Mouse (Mus musculus): ENCODE measurements at regions not wholly inside any gene's neighbourhood (a gene's known extent, or its start where the extent isn't known, plus 50 kb on each side); places are given as distances from the start of the nearest gene placed in this dataset.

- DNase-seq (ENCODE audit: low spot score): no peak
- no peak for ATAC-seq (ENCODE audit: extremely low read depth, insufficient number of reproducible peaks, low FRiP score, poor library complexity, severe bottlenecking)
- Histone ChIP-seq H3K36me3 (replicated peaks) (no peaks in the 10 kb centered on the region), H3K9me3 (replicated peaks) (peaks cover 66% of the 10 kb centered on the region), H3K27me3 (ENCODE audit: insufficient read depth, low read length) (no peaks in the 10 kb centered on the region), H3K4me1 (ENCODE audit: insufficient read depth, low read depth, low read length) (no peaks in the 10 kb centered on the region), H3K4me3 (ENCODE audit: low read depth, low read length) (no peak overlapping the region)
- TF ChIP-seq TAL1 (conservative IDR thresholded peaks at IDR 0.05; ENCODE audit: low read depth, low read length) (no peak), GATA1 (IDR thresholded peaks at IDR 0.05; ENCODE audit: borderline replicate concordance, low read length) (no peak), GATA2 (IDR thresholded peaks at IDR 0.05; ENCODE audit: borderline replicate concordance, low read depth, low read length) (no peak), POLR2AphosphoS5 (IDR thresholded peaks at IDR 0.05; ENCODE audit: insufficient replicate concordance, low read depth, low read length) (no peak), CTCF (IDR thresholded peaks at IDR 0.05; ENCODE audit: low read depth, low read length) (no peak)
Observed at GRCm38 (mm10) chr8:103902516-103902915, 198.9 kb upstream of the Cdh5 start.

DNA sequence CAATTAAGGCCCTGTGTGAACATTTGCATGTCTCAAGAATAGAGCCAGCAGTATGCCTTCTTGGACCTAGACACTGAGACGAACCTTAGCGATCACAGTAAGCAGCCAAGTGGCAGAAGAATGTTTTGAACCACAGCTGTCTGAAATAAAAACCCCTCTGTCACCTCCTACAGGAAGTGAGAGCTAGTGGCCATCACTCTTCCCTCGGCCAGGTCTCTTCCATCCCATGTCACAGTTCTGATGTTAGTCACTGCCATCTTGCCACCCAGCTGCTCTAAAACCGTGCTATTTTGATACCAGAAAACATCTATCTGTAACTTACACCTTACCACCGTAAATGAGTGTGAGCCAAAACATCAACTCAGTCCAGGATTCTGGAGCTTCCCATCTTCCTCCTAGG lies 197.8 kb upstream of the Cdh5 start:
- Histone ChIP-seq H3K4me1 (ENCODE audit: insufficient read depth, low read depth, low read length) (no peaks in the 10 kb centered on the region), H3K4me3 (ENCODE audit: low read depth, low read length) (no peak overlapping the region), H3K36me3 (replicated peaks) (no peaks in the 10 kb centered on the region), H3K9me3 (replicated peaks) (peaks cover 71% of the 10 kb centered on the region), H3K27me3 (ENCODE audit: insufficient read depth, low read length) (no peaks in the 10 kb centered on the region)
- DNase-seq (ENCODE audit: low spot score) (no peak), ATAC-seq (ENCODE audit: extremely low read depth, insufficient number of reproducible peaks, low FRiP score, poor library complexity, severe bottlenecking) (no peak)
- TF ChIP-seq GATA2 (IDR thresholded peaks at IDR 0.05; ENCODE audit: borderline replicate concordance, low read depth, low read length) (no peak), TAL1 (conservative IDR thresholded peaks at IDR 0.05; ENCODE audit: low read depth, low read length) (no peak), GATA1 (IDR thresholded peaks at IDR 0.05; ENCODE audit: borderline replicate concordance, low read length) (no peak), POLR2AphosphoS5 (IDR thresholded peaks at IDR 0.05; ENCODE audit: insufficient replicate concordance, low read depth, low read length) (no peak), CTCF (IDR thresholded peaks at IDR 0.05; ENCODE audit: low read depth, low read length) (no peak)

GRCm38 (mm10) chr8:103907662-103908061 lies 193.8 kb upstream of the Cdh5 start:
- TF ChIP-seq POLR2AphosphoS5 (IDR thresholded peaks at IDR 0.05; ENCODE audit: insufficient replicate concordance, low read depth, low read length) (no peak), TAL1 (conservative IDR thresholded peaks at IDR 0.05; ENCODE audit: low read depth, low read length) (no peak), GATA2 (IDR thresholded peaks at IDR 0.05; ENCODE audit: borderline replicate concordance, low read depth, low read length) (no peak), CTCF (IDR thresholded peaks at IDR 0.05; ENCODE audit: low read depth, low read length) (no peak), GATA1 (IDR thresholded peaks at IDR 0.05; ENCODE audit: borderline replicate concordance, low read length) (no peak)
- H3K9me3 ChIP-seq (replicated peaks): peaks cover 78% of the 10 kb centered on the region
- H3K4me1 ChIP-seq (ENCODE audit: insufficient read depth, low read depth, low read length): no peaks in the 10 kb centered on the region
- ATAC-seq (ENCODE audit: extremely low read depth, insufficient number of reproducible peaks, low FRiP score, poor library complexity, severe bottlenecking) (no peak), DNase-seq (ENCODE audit: low spot score) (no peak)
- H3K4me3 ChIP-seq (ENCODE audit: low read depth, low read length): no peak overlapping the region
- no peaks in the 10 kb centered on the region for H3K36me3 ChIP-seq (replicated peaks)
- no peaks in the 10 kb centered on the region for H3K27me3 ChIP-seq (ENCODE audit: insufficient read depth, low read length)

GRCm38 (mm10) chr8:103911287-103912015 lies 190.0 kb upstream of the Cdh5 start:
- ATAC-seq (ENCODE audit: extremely low read depth, insufficient number of reproducible peaks, low FRiP score, poor library complexity, severe bottlenecking): no peak
- DNase-seq (ENCODE audit: low spot score): no peak
- H3K4me3 ChIP-seq (ENCODE audit: low read depth, low read length): no peak overlapping the region
- TF ChIP-seq GATA2 (IDR thresholded peaks at IDR 0.05; ENCODE audit: borderline replicate concordance, low read depth, low read length) (no peak), TAL1 (conservative IDR thresholded peaks at IDR 0.05; ENCODE audit: low read depth, low read length) (no peak), CTCF (IDR thresholded peaks at IDR 0.05; ENCODE audit: low read depth, low read length) (no peak), POLR2AphosphoS5 (IDR thresholded peaks at IDR 0.05; ENCODE audit: insufficient replicate concordance, low read depth, low read length) (no peak), GATA1 (IDR thresholded peaks at IDR 0.05; ENCODE audit: borderline replicate concordance, low read length) (no peak)
- H3K36me3 ChIP-seq (replicated peaks): no peaks in the 10 kb centered on the region
- H3K4me1 ChIP-seq (ENCODE audit: insufficient read depth, low read depth, low read length): no peaks in the 10 kb centered on the region
- no peaks in the 10 kb centered on the region for H3K27me3 ChIP-seq (ENCODE audit: insufficient read depth, low read length)
- peaks cover 73% of the 10 kb centered on the region for H3K9me3 ChIP-seq (replicated peaks)

DNA sequence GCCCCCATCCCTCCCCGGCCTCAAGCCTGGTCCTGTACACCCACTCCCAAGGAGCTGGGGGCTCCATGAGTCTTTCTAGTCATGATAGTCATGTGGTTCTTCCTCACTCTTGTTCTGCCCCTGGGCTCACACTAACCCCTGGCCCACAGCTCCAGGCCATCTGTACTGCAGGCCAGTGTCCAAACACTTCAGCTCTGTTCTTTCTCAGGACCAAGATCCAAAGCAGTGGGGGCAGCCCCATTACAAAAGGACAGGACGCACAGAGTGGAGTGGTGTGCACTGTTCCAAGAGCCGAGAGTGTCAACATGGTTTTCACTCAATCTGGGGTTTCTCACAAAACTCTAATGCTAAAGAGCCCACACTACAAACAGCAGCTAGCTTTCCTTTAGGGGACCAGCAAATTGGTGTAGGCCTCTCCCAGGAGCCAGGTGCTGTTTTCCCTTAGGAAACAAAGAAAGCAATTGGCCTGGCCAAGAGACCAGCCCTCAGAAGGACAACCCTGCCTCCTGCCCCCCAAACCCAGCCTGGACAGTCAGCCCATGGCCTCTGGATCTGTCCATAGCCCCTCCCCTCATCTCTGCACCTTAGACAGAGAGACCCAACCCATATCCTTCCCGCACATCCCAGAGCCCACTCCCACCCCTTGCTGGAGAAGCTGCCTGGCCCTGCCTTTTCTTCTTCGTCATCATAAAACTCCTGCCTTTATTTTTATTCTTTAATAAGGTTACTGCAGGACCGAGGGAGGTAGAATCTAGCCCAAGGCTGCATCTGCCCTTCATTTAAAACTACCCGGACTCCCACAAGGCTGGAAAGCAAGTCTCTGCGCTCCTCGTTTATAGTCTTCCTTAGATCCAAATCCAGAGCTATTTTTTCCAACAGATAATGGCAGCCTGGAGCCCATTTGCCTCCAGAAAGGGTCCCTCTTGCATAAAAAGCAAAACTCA lies 188.2 kb upstream of the Cdh5 start:
- Histone ChIP-seq H3K4me3 (ENCODE audit: low read depth, low read length) (no peak overlapping the region), H3K9me3 (replicated peaks) (peaks cover 71% of the 10 kb centered on the region), H3K36me3 (replicated peaks) (no peaks in the 10 kb centered on the region), H3K4me1 (ENCODE audit: insufficient read depth, low read depth, low read length) (no peaks in the 10 kb centered on the region), H3K27me3 (ENCODE audit: insufficient read depth, low read length) (no peaks in the 10 kb centered on the region)
- TF ChIP-seq TAL1 (conservative IDR thresholded peaks at IDR 0.05; ENCODE audit: low read depth, low read length): no peak
- DNase-seq (ENCODE audit: low spot score) (no peak), ATAC-seq (ENCODE audit: extremely low read depth, insufficient number of reproducible peaks, low FRiP score, poor library complexity, severe bottlenecking) (no peak)

DNA sequence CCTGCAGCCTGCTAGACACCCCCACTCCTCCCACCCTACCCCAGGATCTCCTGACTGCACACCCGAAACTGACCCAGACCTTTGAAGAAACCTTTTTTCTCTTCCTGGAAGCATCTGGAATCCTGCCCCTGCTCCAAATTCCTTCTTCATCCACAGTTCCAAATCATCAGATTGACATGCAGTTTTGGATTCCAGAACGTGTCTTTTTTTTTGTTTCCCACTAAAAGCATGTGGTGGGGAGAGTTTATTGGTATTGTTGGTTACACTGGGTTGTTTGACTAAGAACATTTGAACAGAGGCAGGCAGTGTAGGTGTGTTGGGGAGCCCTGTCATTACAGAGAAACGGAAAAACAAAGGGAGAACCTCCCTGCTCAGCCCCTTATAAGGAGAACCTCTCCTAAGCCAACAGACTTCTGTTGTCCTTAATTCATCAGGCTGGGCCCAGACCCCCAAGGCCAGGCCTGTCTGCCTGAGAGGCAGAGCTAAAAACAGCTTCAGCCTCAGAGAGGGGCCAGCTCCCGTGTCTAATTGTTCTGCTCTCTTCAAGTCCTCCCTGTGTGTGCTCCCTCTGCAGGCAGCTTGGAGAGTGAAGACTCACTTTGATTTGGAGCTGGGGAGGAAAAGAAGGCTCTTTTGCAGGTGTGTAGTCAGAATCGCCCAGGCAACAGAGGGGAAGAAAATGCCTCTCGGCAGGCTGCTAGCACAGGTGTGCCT lies 187.3 kb upstream of the Cdh5 start:
- H3K4me3 ChIP-seq (ENCODE audit: low read depth, low read length): no peak overlapping the region
- no peak for ATAC-seq (ENCODE audit: extremely low read depth, insufficient number of reproducible peaks, low FRiP score, poor library complexity, severe bottlenecking)
- no peak for DNase-seq (ENCODE audit: low spot score)
- peaks cover 69% of the 10 kb centered on the region for H3K9me3 ChIP-seq (replicated peaks)
- no peaks in the 10 kb centered on the region for H3K36me3 ChIP-seq (replicated peaks)
- no peaks in the 10 kb centered on the region for H3K27me3 ChIP-seq (ENCODE audit: insufficient read depth, low read length)
- TF ChIP-seq CTCF (IDR thresholded peaks at IDR 0.05; ENCODE audit: low read depth, low read length): no peak
- TF ChIP-seq TAL1 (conservative IDR thresholded peaks at IDR 0.05; ENCODE audit: low read depth, low read length): no peak
- no peak for TF ChIP-seq POLR2AphosphoS5 (IDR thresholded peaks at IDR 0.05; ENCODE audit: insufficient replicate concordance, low read depth, low read length)
- TF ChIP-seq GATA2 (IDR thresholded peaks at IDR 0.05; ENCODE audit: borderline replicate concordance, low read depth, low read length): no peak
- no peak for TF ChIP-seq GATA1 (IDR thresholded peaks at IDR 0.05; ENCODE audit: borderline replicate concordance, low read length)
- H3K4me1 ChIP-seq (ENCODE audit: insufficient read depth, low read depth, low read length): no peaks in the 10 kb centered on the region

All from G1E (cell line).